Mouse (Mus musculus) brown adipose tissue, adult 24 weeks (tissue): ENCODE results near the gene Mex3a. TPM values are rescaled to one million over a fixed set of nuclear protein-coding genes. Genes with fewer than 3 reads are reported as not detected.
A peak's percentile ranks its signal among the peaks of the same experiment; 100 is the strongest.

Experiments used
- H3K27ac ChIP-seq: fragments of 200-500 bp; replicated peaks from 2 replicates; pipeline ENCODE4 v1.5.1; 2012; ENCODE audit warnings: low read depth, mild to moderate bottlenecking, low read length
- H3K4me1 ChIP-seq: fragments of 200-500 bp; 2 replicates; pipeline ENCODE4 v1.6.1; 2012; ENCODE audit warnings: low read length, mixed read lengths; ENCODE audit not compliant: control insufficient read depth, insufficient read depth, insufficient read length
- H3K4me3 ChIP-seq: fragments of 200-500 bp; 2 replicates; pipeline ENCODE4 v1.5.1; 2012; ENCODE audit warnings: low read depth, mild to moderate bottlenecking, low read length, moderate library complexity; ENCODE audit not compliant: insufficient read depth
- polyA plus RNA-seq: library from polyadenylated mRNA; stranded (reverse); fragments of >200 nt; gene quantifications from 2 replicates; pipeline ENCODE4 v1.2.4, GENCODE M21; 2012; ENCODE audit not compliant: missing spikeins, insufficient read depth, insufficient read length

Gene Mex3a
- polyA plus RNA-seq, 1 experiment = 0.16 TPM

DNA sequence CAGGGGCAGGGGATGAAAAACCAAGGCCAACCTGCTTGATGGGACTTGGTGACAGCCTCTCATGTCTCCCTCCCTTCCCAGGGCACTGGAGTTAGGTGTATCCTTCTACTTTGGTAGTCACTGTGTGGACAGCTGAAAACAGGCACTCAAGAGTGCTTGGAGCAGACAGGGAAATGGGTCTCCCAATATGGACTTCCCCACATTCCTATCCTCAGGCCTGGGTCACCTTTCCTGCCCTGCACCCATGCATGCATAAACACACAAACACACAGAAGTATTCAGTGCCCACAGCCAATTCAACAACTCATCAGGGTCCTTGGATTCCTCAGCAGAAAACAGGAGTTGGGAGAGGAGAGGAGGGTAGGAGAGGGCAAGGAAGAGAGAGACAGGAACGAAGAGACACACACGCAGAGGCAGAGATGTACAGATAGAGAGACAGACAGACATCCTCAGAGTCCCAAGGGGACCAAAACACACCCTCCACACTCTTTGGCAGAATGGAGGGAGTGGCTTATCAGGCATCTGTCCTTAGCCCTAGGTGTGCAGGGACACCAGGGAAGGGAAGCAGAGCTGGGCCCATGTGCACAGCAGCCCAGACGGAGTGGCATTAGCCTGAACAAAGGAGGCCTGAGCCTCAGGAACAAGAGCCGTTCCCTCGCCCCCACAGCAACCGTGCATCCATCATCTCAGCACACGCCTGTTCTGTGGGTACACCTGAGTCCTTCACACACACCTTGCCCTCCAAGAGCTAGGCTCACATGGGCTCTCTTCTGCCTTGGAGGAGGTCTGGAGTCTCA, 2.8 kb upstream of the Mex3a start:
- H3K27ac ChIP-seq = no peak overlapping the region
- no peak overlapping the region for H3K4me3 ChIP-seq
- H3K4me1 ChIP-seq = peaks cover 2% of the 10 kb centered on the region; the same call in 1 of the 2 replicates

DNA sequence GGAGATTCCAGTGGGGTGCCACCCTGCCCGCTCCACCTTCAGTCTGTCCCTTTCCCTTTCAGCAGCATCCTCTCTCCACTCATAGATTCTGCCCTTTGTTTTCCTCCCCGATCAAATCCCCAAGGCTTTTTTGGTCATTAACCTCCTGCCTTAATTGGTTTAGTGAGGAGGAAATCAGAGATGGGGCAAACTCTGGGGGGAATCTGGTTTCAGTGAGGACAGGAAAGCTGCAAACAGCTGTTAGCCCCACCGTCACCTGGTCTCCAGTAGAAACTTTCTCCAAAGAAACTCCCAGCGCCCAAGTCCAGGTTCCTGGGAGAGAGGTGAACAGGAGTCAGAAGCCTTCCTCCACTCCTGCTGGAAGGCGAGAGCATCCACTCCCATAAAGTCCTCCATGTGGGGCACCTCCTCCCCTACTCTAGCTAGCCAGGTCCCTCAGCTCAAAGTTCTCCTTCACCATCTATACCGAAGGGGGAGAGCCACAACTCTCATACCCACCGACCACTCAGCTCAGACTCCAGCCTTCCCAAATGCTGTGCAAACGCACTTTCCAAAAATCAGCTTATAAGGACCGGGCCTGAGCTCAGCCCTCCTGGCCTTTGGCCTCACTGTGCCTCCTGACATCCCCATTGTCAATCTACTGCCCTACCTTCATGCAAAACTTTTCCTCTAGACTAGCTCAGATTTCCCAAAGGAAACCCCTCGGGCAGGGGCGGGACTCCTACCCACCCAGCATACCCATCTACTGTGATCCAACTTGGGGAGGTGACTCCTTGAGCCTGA, 1.9 kb upstream of the Mex3a start:
- peaks cover 2% of the 10 kb centered on the region; the same call in 1 of the 2 replicates for H3K4me1 ChIP-seq
- H3K4me3 ChIP-seq = peak overlapping the region; percentile 30
- no peak overlapping the region for H3K27ac ChIP-seq

DNA sequence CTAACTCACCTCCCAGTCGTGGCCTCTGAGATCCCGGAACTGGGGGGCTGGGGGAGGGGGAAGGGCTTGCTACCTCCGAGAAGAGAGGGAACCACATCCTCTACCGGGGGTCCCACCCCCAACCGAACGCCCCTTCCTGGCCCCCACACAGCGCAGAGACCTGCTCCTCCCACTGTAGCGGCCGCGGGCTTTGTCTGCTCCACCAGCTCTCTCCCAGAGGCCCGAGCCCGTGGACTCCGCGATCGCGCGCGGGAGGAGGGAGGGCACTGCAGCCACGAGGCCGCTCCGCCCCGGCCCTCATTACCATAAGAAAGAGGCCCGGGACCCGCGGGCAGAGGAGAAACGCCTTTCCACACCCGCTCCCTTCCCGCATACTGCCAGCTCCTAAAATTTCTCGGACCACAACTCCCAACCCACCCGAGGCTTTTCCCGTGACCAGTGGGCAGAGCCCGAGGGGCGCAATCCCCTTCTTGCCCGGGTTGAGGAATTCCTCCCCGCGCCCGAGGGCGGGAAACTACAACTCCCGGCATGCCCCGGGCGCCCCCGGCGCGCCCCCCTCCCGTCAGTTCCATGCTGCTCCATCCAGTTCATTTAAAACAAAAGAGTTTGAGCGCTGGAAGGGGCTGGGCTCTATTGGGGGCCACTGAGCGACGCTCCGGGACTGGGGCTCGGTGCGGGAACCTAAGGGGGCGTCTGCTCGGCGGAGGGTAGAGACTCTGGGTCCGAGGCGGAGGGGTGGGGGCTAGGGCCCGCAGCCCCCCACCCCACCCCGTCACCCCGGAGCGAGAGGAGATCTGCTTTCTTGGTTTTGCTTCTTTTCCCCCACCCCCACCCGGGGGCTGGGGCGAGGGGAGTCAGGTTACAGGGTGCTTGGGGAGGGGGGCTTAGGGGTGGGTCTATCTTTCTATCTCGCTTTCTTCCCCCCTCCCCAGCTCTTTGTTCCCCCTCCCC, 572 bp upstream of the Mex3a start:
- Histone ChIP-seq H3K27ac (peak overlapping the region; percentile 58), H3K4me1 (peaks cover 2% of the 10 kb centered on the region; the same call in 1 of the 2 replicates), H3K4me3 (peak overlapping the region; percentile 91)

DNA sequence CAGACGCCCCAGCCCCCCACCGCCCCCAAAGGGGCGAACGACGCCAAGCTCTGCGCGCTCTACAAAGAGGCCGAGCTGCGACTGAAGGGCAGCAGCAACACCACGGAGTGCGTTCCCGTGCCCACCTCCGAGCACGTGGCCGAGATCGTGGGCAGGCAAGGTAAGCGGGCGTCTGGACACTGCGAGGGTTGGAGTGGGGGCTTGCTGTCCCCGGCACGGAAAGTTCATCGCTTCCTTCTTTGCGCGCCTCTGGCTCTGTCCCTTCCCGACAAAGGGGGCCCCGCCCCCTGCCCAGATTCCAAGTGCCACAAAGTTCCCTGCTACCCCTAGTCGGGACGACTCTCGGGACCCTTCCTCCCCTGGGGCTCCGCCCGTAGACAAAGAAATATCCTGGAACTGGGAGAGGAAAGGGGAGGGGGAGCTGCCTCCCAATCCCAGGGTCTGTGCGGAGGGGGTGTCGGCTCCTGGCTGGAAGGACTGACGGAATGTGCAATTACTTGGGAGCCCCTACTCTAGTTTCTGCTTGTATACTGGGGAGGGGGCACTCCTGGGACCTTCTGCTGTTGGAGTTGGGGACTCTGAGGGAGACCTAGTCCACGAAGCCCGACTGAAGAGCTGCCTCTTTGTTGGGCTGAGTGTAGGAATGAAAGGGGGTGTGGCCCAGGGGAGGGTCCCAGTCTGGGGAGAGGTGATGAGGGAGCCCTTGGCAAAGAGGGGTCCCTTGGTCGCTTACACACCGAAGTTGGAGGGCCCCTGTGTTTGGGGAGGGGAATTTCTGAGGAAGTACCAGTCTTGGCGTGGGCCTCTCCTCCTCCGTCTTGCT, 705 bp downstream of the Mex3a start:
- Histone ChIP-seq H3K27ac (no peak overlapping the region), H3K4me1 (no peaks in the 10 kb centered on the region; the same call in 1 of the 2 replicates)

DNA sequence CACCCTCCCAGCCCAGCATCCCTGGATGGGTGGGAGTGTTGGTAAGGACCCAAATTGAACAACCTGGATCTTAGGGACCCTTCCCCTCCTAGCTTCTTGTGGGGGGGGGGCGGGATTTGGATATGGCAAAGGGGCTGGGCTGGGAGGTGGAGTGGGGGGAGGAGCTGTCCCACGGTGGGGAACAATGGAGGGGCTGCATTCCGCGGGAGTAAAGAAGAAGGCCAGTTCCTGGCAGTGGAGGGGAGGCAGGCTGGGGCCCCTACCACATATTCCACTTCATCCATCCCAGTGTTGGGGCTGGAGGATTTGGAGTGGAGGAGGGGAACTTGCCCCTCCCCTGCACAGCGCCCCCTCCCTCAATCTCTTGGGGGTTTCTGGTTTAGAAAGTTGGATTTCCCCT, 1.5 kb downstream of the Mex3a start:
- no peak overlapping the region for H3K27ac ChIP-seq
- no peak overlapping the region for H3K4me3 ChIP-seq
- H3K4me1 ChIP-seq = no peaks in the 10 kb centered on the region; the same call in 1 of the 2 replicates

More for the DNA sequence above, 705 bp downstream of the Mex3a start:
- H3K4me3 ChIP-seq = peak overlapping the region; percentile 48

DNA sequence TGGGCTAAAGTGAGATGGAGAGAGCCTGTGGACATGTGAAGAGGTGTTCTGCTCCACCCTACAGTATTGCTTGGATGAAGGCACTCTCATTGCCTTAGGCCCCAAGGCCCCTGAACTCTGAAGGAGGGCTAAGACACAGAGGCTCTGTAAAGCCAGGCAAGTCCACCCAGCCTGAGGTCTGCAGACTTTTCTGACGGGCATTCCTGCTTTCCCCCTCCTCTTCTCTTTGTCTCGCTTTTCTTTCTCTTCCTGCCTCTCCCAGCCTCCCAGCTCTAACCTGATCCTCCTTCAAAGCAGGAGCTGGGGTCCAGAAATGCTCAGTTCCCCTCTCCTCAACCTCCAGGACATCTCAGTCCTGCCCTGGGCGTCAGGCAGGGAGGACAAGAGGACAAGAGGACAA, 2.8 kb downstream of the Mex3a start:
- no peak overlapping the region for H3K27ac ChIP-seq
- H3K4me3 ChIP-seq = no peak overlapping the region
- H3K4me1 ChIP-seq = no peaks in the 10 kb centered on the region; the same call in 1 of the 2 replicates

DNA sequence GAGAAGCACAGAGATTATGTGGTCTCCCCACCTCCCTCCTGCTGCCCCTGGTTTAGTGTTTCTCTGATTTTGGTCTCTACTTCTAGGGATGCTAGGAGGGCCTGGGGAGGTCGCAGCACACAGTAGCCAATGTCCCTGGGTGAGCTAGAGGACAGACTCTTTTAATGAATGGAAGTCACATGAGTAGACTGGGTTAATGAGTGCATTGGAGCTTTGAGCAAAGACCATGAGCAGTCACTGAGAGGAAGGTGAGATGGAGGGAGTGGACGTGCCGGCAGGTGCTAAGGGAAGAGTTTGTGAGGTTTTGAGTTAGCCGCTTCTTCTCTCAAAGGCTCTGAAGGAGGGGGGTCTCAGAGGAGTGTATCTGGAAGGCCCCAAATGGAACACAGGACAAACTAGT, 3.3 kb downstream of the Mex3a start:
- Histone ChIP-seq H3K4me3 (no peak overlapping the region), H3K4me1 (no peaks in the 10 kb centered on the region; the same call in 1 of the 2 replicates), H3K27ac (no peak overlapping the region)

DNA sequence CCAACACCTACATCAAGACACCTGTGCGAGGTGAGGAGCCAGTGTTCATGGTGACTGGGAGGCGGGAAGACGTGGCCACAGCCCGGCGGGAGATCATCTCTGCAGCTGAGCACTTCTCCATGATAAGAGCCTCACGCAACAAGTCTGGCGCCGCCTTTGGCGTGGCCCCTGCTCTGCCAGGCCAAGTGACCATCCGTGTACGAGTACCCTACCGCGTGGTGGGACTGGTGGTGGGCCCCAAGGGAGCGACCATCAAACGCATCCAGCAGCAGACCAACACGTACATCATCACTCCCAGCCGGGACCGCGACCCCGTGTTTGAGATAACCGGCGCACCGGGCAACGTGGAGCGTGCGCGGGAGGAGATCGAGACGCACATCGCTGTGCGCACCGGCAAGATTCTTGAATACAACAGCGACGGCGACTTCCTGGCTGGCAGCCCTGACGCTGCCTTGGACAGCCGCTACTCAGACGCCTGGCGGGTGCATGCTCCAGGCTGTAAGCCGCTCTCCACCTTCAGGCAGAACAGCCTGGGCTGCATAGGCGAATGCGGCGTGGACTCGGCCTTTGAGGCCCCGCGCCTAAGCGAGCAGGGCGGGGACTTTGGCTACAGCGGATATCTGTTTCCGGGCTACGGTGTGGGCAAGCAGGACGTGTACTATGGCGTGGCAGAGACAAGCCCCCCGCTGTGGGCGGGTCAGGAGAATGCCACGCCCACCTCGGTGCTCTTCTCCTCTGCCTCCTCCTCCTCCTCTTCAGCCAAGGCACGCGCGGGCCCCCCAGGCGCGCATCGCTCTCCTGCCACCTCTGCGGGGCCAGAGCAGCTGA, 4.1 kb downstream of the Mex3a start:
- Histone ChIP-seq H3K4me1 (no peaks in the 10 kb centered on the region; the same call in 1 of the 2 replicates), H3K27ac (no peak overlapping the region), H3K4me3 (peak overlapping the region; percentile 63)

DNA sequence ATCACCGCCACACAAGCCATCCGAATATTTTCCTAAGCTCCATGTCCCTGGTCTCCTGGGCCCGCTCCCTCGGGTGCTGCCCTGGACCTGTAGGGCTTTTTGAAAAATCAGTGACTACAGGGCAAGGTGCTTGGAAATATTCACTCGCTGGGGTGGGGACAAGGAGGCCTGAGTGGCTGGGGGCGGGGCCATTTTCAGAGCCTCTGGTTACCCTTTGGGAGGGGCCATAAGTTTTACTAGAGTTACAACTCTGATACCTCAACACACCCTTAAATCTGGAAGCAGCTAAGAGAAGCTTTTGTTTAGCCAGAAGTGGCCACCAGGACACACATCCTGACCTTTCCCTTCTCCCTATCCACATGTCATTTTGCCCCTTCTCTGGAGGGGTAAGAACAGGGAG, 5.0 kb downstream of the Mex3a start:
- no peaks in the 10 kb centered on the region; the same call in 1 of the 2 replicates for H3K4me1 ChIP-seq
- H3K4me3 ChIP-seq = peak overlapping the region; percentile 63
- H3K27ac ChIP-seq = no peak overlapping the region

DNA sequence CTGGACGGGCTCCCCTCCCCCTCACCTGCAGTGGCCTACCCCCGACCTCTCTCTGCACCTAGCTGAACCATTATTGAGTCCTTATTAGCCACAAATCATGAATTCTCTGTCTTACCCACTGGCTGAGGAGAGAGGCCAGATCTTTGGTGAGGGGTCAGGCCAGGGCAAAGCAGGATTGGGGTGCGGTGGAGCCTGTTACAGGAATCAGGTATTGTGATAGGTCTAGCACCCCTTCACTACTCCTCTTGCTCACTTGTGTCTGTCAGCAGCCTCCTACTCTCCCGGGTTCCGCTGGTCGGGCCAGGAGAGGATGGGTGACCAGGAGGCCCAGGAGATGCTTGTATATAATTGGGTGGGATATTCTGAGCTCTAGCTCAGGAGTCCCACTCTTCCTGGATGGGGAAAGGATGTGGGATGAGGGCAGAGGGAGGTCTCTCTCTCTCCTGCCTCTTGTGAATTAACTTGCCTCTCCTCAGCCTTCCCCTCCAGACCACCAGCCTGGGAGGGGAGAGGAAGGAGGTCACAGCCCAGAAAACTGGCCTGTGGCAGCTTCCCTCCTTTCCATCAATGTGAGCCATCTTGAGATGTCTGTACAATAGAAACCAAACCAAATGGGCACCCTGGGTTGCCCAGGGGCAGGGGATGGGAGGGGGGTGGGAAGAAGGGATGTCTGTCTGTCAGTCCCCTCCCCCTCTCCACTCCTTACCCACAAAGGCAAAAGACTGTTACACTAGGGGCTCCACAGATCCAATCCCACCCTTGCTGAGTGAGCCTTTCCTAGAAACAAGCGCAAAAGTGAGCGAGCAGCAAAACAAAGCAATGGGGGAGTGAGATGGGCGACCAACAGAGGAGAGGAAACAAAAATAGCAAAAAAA, 6.3 kb downstream of the Mex3a start:
- Histone ChIP-seq H3K4me3 (no peak overlapping the region), H3K4me1 (no peaks in the 10 kb centered on the region; the same call in 1 of the 2 replicates), H3K27ac (no peak overlapping the region)

DNA sequence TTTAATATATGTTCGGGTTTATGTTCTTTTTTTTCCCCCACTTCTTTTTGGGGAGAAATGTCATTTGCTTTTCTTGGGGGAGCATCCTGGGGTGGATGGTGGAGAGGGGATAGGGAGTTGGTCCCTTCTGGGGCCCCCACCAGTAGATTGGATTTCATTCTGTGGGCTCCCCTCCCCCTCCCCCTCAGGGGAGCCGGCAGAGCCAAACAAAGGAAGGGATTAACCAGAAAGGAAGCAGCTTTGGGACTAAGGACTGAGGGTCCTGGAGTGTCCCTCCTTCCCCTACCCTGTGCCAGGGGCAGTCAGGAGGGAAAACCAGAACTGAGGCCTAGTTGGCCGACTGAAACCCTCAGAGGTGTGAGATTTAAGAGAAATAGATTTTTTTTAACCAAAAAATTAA, 7.2 kb downstream of the Mex3a start:
- Histone ChIP-seq H3K4me3 (no peak overlapping the region), H3K27ac (no peak overlapping the region), H3K4me1 (no peaks in the 10 kb centered on the region; the same call in 1 of the 2 replicates)

DNA sequence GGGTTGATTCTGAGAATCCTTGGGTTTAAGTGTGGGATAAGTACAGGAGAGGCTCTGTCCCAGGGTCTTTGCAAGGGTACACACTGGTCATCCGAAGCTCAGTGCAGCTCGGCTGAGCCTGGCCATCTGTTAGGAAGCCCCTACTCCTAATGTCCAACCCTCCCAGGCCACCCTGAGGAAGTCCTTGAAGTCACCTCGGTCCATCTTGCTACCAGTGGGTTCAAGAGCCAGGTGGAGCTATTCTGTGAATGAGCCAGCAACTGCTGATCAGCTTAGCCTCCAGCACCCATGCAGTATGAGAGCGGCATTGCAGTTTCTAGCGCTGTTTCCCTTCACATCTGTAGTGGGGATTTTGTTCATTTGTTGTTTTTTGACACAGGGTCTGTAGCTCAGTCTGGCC, 7.9 kb downstream of the Mex3a start:
- Histone ChIP-seq H3K27ac (no peak overlapping the region), H3K4me3 (no peak overlapping the region)

More for the DNA sequence above, 7.9 kb downstream of the Mex3a start:
- H3K4me1 ChIP-seq = no peaks in the 10 kb centered on the region; the same call in 1 of the 2 replicates
